Mouse (Mus musculus) gastrocnemius, adult 8-10 months (tissue): ENCODE measurements around the gene Mrap. TPM values are rescaled to one million over a fixed set of nuclear protein-coding genes. Genes with fewer than 3 reads are reported as not detected.
A peak's percentile ranks its signal among the peaks of the same experiment; 100 is the strongest.

Experiments used
- DNase-seq, 2 experiments: peaks; one replicate each; pipeline ENCODE4 v3.0.0; 2022; ENCODE audit warnings: low spot score in 2 of 2
- total RNA-seq, 4 experiments: library from RNA; stranded (reverse); gene quantifications; 2 replicates each; pipeline ENCODE4 v1.2.4; 2022

Mrap gene
- total RNA-seq, 4 experiments from 2014 or later, result 0.31 to 3.3 (median 1.2) TPM; not detected in 1

- no peak for DNase-seq
Observed at GRCm38 (mm10) chr16:90753386-90753941, 15.5 kb downstream of the Mrap start.

DNA sequence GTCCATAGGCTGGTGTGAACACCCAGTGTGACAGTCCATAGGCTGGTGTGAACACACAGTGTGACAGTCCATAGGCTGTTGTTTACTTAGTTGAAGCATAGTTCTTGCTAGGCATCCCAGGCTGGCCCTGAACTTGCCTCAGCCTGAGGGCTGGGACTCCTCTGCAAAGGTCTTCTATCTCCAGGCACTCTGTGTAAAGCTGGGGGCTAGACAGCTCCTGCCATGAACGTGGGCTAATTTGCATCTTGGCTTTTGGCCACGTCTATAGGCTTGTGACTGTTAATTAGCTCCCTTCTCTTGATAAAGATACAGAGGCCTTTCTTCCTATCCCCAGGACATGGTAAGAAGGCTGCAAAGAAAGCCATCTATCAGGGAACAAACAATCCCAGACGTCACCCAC, 21.3 kb downstream of the Mrap start:
- no peak for DNase-seq

DNA sequence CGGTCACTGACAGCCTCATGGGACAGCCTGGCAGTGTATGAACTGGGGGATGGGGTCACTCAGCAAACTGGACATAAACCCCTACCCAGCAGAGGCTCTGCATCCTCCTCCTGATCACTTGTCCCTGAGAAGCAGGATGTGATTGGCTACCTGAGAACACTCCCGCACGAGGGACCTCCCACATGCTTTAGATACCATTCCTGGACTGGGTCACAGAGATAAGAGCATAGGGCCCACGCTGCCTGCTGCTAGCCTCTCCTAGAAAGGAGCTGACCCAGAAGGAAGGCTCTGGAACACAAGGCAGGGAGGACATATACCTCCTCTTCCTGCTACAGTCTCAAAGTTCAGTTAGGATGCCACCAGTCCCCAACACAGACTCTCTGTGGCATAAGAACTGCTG, 22.5 kb downstream of the Mrap start:
- no peak for DNase-seq

DNA sequence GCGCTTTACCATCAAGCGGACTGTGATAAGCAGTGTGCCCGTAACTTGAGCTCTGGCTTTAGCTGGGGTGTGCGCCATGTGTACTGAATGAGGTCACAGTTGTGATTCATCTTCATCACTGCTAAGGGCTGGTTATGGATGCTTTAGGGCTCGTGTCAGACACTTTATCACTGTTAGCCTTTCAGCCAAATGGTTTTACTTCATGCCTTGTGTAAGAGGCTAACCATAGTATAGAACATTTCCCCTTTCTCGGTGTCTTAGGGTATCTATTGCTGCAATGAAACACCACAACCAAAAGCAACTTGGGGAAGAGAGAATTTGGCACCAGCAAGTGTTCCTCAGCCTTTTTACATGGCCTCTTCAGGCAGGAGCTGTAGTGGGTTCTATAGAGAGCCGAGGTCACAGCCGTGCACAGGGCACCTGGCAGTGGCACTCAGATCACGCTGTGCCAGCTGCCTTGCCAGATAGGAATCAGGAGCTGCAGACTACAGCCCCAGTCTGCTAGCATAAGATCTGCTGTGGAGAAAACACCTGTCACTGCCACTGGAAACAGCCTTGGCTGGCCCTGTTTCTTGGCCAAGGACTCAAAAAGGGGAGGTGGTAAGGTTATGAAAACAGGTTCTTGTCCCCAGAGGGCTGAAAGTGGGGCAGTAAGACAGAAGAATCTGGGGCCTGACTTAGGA, 27.3 kb downstream of the Mrap start:
- DNase-seq, result peak; percentile 28 to 42

DNA sequence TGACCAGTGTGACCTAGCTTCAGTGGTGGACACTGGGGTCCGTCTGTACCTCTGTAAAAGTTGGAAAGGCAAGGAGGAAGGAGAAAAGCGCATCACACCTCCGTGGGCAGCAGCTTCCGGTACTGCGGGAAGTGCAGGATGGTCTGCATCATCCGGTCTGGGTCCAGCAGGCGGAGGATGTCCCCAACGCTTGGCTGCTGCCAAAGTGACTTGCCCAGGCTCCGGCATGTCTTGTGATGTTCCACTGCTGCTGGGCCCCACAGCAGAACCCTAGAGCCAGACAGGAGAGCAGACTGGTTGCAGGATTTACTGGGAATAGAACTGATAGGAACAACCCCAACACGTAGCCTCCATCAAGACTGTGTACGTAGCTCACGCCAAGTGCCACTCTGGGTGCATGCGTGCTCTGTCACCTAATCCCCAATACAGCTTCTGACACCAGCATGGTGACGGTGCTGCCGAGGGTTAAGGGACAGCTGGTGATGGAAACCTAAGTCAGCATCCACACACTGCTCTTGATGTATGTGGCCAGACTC, 29.0 kb downstream of the Mrap start:
- DNase-seq, result no peak

GRCm38 (mm10) chr16:90774216-90774615, 36.2 kb downstream of the Mrap start:
- DNase-seq, result no peak

DNA sequence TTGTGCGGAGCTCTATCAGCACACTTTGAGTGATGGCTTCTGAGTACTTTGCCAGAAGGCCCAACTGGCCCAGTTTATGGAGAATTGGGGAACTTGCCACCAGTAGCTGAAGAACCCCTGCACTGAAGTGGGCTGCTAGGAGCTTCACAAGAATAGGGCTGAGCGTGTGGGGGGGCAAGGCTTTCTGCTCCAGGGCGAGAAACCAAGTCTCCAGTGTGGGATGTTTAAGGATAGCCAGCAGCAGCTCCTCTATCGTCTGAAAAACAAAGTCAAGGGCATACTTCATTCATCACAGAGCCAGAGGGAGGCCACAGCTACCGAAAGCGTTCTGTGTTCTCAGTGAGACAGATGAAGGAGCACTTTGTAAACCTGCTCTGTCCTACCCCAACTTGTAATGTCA, 36.6 kb downstream of the Mrap start:
- DNase-seq, result no peak

DNA sequence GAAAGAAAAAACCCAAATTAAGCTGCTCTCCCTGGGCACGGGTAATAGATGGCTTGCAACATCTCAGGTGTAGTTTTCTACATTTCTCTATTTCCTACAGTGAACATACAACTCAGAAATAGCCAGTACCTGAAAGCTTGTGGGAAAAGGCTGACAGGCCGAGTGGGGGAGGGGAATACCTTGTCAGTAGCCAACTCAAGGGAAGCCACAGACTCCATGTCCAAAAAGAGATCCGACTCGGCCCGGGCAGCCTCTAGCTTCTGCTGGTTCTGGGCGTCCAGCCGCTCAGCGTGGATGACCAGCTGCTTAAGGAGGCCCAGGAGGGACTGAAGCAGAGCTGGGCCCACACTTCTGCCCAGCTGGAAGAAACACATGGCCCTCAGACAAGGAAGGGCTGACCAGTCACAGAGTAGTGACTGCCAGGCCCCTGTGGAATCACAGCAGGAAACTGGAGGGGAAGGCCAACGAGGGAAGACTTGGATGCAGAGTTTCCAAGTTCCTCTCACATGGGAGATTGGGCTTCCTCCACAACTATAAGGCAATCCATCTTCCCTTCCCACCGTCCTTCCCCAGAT, 38.0 kb downstream of the Mrap start:
- no peak for DNase-seq

GRCm38 (mm10) chr16:90779783-90780182, 41.8 kb downstream of the Mrap start:
- no peak for DNase-seq

DNA sequence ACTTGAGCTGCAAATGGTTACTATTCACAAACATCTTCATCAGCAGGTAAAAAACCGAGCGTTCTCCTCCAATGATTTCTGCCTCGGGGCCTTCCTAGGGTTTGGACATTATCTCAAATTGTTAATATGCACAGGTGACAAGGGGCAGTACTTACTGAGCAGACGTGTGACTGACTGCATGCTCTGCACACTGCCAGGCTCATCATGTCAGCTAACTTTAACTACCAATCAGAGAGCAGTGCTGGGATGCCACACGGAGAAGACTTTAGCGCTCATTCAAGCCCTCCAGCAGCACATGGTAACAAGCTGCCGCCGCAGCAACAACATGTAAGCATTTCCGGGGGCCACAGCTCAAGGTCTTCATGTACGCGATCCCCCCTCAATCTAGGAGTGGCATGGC, 45.3 kb downstream of the Mrap start:
- DNase-seq, result no peak

- DNase-seq, result no peak
Observed at GRCm38 (mm10) chr16:90785257-90785656, 47.2 kb downstream of the Mrap start.

GRCm38 (mm10) chr16:90788580-90788979, 50.6 kb downstream of the Mrap start:
- DNase-seq, result no peak

GRCm38 (mm10) chr16:90790946-90791345, 52.9 kb downstream of the Mrap start:
- no peak for DNase-seq

GRCm38 (mm10) chr16:90792066-90792465, 54.1 kb downstream of the Mrap start:
- no peak for DNase-seq

- no peak for DNase-seq
Observed at GRCm38 (mm10) chr16:90792500-90792899, 54.5 kb downstream of the Mrap start.

GRCm38 (mm10) chr16:90794708-90795107, 56.7 kb downstream of the Mrap start:
- no peak for DNase-seq

GRCm38 (mm10) chr16:90798446-90798845, 60.4 kb downstream of the Mrap start:
- DNase-seq, result no peak

- DNase-seq, result no peak
Observed at GRCm38 (mm10) chr16:90798848-90799247, 60.8 kb downstream of the Mrap start.

Other genes with a start within 250 kb of the Mrap start
- 1 to 10 TPM in 1 of 4 experiments, under 1 TPM in 3; 0.59 to 1.2 (median 0.74) TPM for gene Mis18a, start 10.8 kb upstream of the Mrap start, total RNA-seq
- 1 to 10 TPM; 4.2 to 4.7 (median 4.3) TPM for gene Urb1, start 72.2 kb downstream of the Mrap start, total RNA-seq
- under 1 TPM in 3 of 4 experiments, not detected in 1; 0.34 to 0.56 (median 0.38) TPM for gene Eva1c, start 88.5 kb downstream of the Mrap start, total RNA-seq
- 10 to 100 TPM; 33.2 to 40.7 (median 36.2) TPM for gene Cfap298, start 196.9 kb downstream of the Mrap start, total RNA-seq